Mouse (Mus musculus): ENCODE measurements around the gene Vasp.

Vasp gene

GRCm38 (mm10) chr7:19231849-19232248 is 39.8 kb downstream of the Vasp start:
- no peak for DNase-seq

- DNase-seq, result no peak
Measured at GRCm38 (mm10) chr7:19230899-19231298, 40.7 kb downstream of the Vasp start.

- no peak for DNase-seq
Measured at GRCm38 (mm10) chr7:19230041-19230580, 41.5 kb downstream of the Vasp start.

GRCm38 (mm10) chr7:19229404-19229803 is 42.2 kb downstream of the Vasp start:
- no peak for DNase-seq

GRCm38 (mm10) chr7:19228793-19229148 is 42.8 kb downstream of the Vasp start:
- no peak for DNase-seq

- peak; percentile 99 for DNase-seq
Measured at GRCm38 (mm10) chr7:19227883-19228792, 43.5 kb downstream of the Vasp start, which contains the start of gene Opa3. TSS of gene Opa3 (plus strand) at chr7:19228334.

- DNase-seq, result peak; percentile 59
Measured at GRCm38 (mm10) chr7:19226817-19227797, 44.5 kb downstream of the Vasp start.

- no peak for DNase-seq
Measured at GRCm38 (mm10) chr7:19224933-19225332, 46.7 kb downstream of the Vasp start.

- no peak for DNase-seq
Measured at GRCm38 (mm10) chr7:19222875-19223274, 48.7 kb downstream of the Vasp start.

- DNase-seq, result no peak
Measured at GRCm38 (mm10) chr7:19222189-19222588, 49.4 kb downstream of the Vasp start.

- no peak for DNase-seq
Measured at GRCm38 (mm10) chr7:19220061-19220460, 51.6 kb downstream of the Vasp start.

GRCm38 (mm10) chr7:19217944-19218343 is 53.7 kb downstream of the Vasp start:
- DNase-seq, result no peak

GRCm38 (mm10) chr7:19217492-19217891 is 54.1 kb downstream of the Vasp start:
- DNase-seq, result no peak

GRCm38 (mm10) chr7:19214940-19215339 is 56.7 kb downstream of the Vasp start:
- no peak for DNase-seq

GRCm38 (mm10) chr7:19214369-19214768 is 57.2 kb downstream of the Vasp start:
- DNase-seq, result no peak

- DNase-seq, result no peak
Measured at GRCm38 (mm10) chr7:19213385-19213784, 58.2 kb downstream of the Vasp start.

- no peak for DNase-seq
Measured at GRCm38 (mm10) chr7:19211996-19212755, 59.4 kb downstream of the Vasp start, which contains the start of gene Gpr4. TSS of gene Gpr4 (plus strand) at chr7:19212538.

- DNase-seq, result no peak
Measured at GRCm38 (mm10) chr7:19211041-19211675, 60.5 kb downstream of the Vasp start.

- no peak for DNase-seq
Measured at GRCm38 (mm10) chr7:19210010-19210409, 61.6 kb downstream of the Vasp start.

GRCm38 (mm10) chr7:19209494-19209893 is 62.1 kb downstream of the Vasp start:
- DNase-seq, result no peak

GRCm38 (mm10) chr7:19208944-19209472 is 62.6 kb downstream of the Vasp start:
- DNase-seq, result no peak

Data from cerebellum, adult 11 months (tissue).